Mouse (Mus musculus) megakaryocyte, embryonic 14.5 days (primary cell): Measurements from ENCODE around the gene Mcat.

Experiments used
- FLI1 ChIP-seq: IDR thresholded peaks from 2 replicates; pipeline ENCODE4 v1.6.1; 2012; ENCODE audit warnings: low read length, inconsistent platforms, mixed read lengths
- GATA1 ChIP-seq: IDR thresholded peaks from 3 replicates; pipeline ENCODE4 v1.6.1; 2012; ENCODE audit warnings: mixed read lengths, low read length, inconsistent platforms, borderline replicate concordance

GRCm38 (mm10) chr15:83565434-83565833 lies 1.8 kb upstream of the Mcat start:
- TF ChIP-seq GATA1 = no peak
- TF ChIP-seq FLI1 = no peak
